Mouse (Mus musculus): ENCODE data around the gene Spef2. TPM values are rescaled to one million over a fixed set of nuclear protein-coding genes. Genes with fewer than 3 reads are reported as not detected.

The Spef2 gene
- polyA plus RNA-seq, 1 experiment: 5.9 TPM

- no peaks in the 10 kb centered on the region for H3K36me3 ChIP-seq (ENCODE audit: control insufficient read depth, insufficient read depth, low read length)
- H3K27ac ChIP-seq (ENCODE audit: control insufficient read depth, insufficient read depth, low read depth, low read length): no peak overlapping the region
- H3K27me3 ChIP-seq (ENCODE audit: control insufficient read depth, insufficient read depth, low read length): no peaks in the 10 kb centered on the region
- H3K4me3 ChIP-seq (ENCODE audit: control insufficient read depth, low read depth, low read length): no peak overlapping the region
- H3K4me1 ChIP-seq (ENCODE audit: control insufficient read depth, insufficient read depth, low read length): no peaks in the 10 kb centered on the region
- TF ChIP-seq POLR2A (IDR thresholded peaks at IDR 0.05; ENCODE audit: control insufficient read depth, low read depth, low read length) (no peak), CTCF (IDR thresholded peaks at IDR 0.05; ENCODE audit: control insufficient read depth, insufficient read depth, insufficient replicate concordance, low read depth, low read length) (no peak)
These were observed 215.2 kb downstream of the Spef2 start for GRCm38 (mm10) chr15:9533356-9533902.

GRCm38 (mm10) chr15:9530076-9530475, 218.6 kb downstream of the Spef2 start, which contains the start of gene Il7r:
TSS of gene Il7r (minus strand) at chr15:9530176.
- H3K36me3 ChIP-seq (ENCODE audit: control insufficient read depth, insufficient read depth, low read length): no peaks in the 10 kb centered on the region
- no peaks in the 10 kb centered on the region for H3K27me3 ChIP-seq (ENCODE audit: control insufficient read depth, insufficient read depth, low read length)
- H3K4me1 ChIP-seq (ENCODE audit: control insufficient read depth, insufficient read depth, low read length): no peaks in the 10 kb centered on the region
- no peak within 1 kb of the TSS for H3K27ac ChIP-seq (ENCODE audit: control insufficient read depth, insufficient read depth, low read depth, low read length)
- no peak for TF ChIP-seq CTCF (IDR thresholded peaks at IDR 0.05; ENCODE audit: control insufficient read depth, insufficient read depth, insufficient replicate concordance, low read depth, low read length)
- no peak for TF ChIP-seq POLR2A (IDR thresholded peaks at IDR 0.05; ENCODE audit: control insufficient read depth, low read depth, low read length)
- H3K4me3 ChIP-seq (ENCODE audit: control insufficient read depth, low read depth, low read length): no peak within 1 kb of the TSS

GRCm38 (mm10) chr15:9529646-9530045, 219.0 kb downstream of the Spef2 start:
- no peak overlapping the region for H3K4me3 ChIP-seq (ENCODE audit: control insufficient read depth, low read depth, low read length)
- H3K4me1 ChIP-seq (ENCODE audit: control insufficient read depth, insufficient read depth, low read length): no peaks in the 10 kb centered on the region
- no peak overlapping the region for H3K27ac ChIP-seq (ENCODE audit: control insufficient read depth, insufficient read depth, low read depth, low read length)
- H3K36me3 ChIP-seq (ENCODE audit: control insufficient read depth, insufficient read depth, low read length): no peaks in the 10 kb centered on the region
- H3K27me3 ChIP-seq (ENCODE audit: control insufficient read depth, insufficient read depth, low read length): no peaks in the 10 kb centered on the region
- no peak for TF ChIP-seq POLR2A (IDR thresholded peaks at IDR 0.05; ENCODE audit: control insufficient read depth, low read depth, low read length)
- TF ChIP-seq CTCF (IDR thresholded peaks at IDR 0.05; ENCODE audit: control insufficient read depth, insufficient read depth, insufficient replicate concordance, low read depth, low read length): no peak

Other genes with a start within 250 kb of the Spef2 start
- gene Il7r, start 218.7 kb downstream of the Spef2 start, polyA plus RNA-seq (2012; rRNA removed): 0.04 and 0.06 TPM in 2 replicates

All from testis, adult 2 months (tissue).